12 mouse cellular contexts compared by ENCODE assay signal in the genomic region with DNA sequence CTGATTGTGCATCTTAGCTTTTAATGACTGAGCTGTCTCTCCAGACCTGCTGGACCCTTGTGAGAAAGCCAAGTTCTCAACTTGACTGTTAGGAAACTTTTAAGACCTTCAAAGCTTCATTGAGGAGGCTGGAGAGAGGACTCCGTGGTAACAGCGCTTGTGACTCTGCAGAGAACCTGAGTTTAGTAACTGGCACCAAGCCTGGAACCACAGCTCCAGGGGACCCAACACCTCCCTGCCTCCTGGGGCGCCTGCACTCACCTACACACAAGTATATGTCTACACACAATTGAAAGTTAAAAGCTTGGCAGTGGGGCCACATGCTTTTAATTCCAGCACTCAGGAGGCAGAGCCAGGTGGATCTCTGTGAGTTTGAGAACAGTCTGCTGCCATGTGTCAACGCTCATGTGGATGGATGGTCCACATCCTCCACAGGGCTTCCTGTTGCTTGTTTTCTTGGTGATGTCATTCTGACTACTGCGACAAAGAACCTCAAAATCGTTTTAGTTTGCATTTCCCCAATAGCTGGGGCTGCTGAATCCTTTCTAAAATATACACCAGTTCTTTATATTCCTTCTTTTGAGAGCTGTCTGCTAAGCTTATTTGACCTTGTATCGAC.
"Had no signal": no experiment of that assay in that cellular context is flagged by ENCODE, and none has a peak within 500 bp of the region (broad histone marks: within the 10 kb centered on the region; RNA-seq: fewer than 3 reads in every experiment).

No protein-coding gene starts in this region.

- DNase-seq: retina, postnatal 1 day; right cerebral cortex, adult 18-20 months; right cerebral cortex, postnatal 14 days; right cerebral cortex, postnatal 25 days; right cerebral cortex, postnatal 4 days; spleen, adult 18-20 months; thymus, adult 18-20 months; thymus, adult 2 months; thymus, postnatal 14 days; thymus, postnatal 25 days; thymus, postnatal 36 days; thymus, postnatal 4 days had no signal
